Mouse (Mus musculus) heart, embryonic 12.5 days (tissue): ENCODE data around the gene Gas2l1. TPM values are rescaled to one million over a fixed set of nuclear protein-coding genes. Genes with fewer than 3 reads are reported as not detected.

Experiments
- ATAC-seq: fragments of 200-750 bp; cut with Nextera tagmentation; 2 replicates; pipeline ENCODE4 v1.8.0; 2017; ENCODE audit warnings: moderate TSS enrichment, moderate library complexity; ENCODE audit not compliant: insufficient number of reproducible peaks, low FRiP score
- H3K27ac ChIP-seq: fragments of 300-500 bp; sonication (generic); 2 replicates; pipeline ENCODE4 v1.5.1; 2016; ENCODE audit warnings: mild to moderate bottlenecking, moderate library complexity; ENCODE audit not compliant: poor library complexity, severe bottlenecking
- H3K27me3 ChIP-seq: fragments of 300-500 bp; sonication (generic); replicated peaks from 2 replicates; pipeline ENCODE4 v1.6.1; 2016; ENCODE audit warnings: mild to moderate bottlenecking, moderate library complexity
- H3K36me3 ChIP-seq: fragments of 300-500 bp; sonication (generic); 2 replicates; pipeline ENCODE4 v1.6.1; 2016; ENCODE audit warnings: mild to moderate bottlenecking, moderate library complexity
- H3K4me1 ChIP-seq: fragments of 300-500 bp; sonication (generic); replicated peaks from 2 replicates; pipeline ENCODE4 v1.6.1; 2016; ENCODE audit warnings: mild to moderate bottlenecking
- H3K4me2 ChIP-seq: fragments of 300-500 bp; sonication (generic); 2 replicates; pipeline ENCODE4 v1.6.1; 2016; ENCODE audit warnings: mild to moderate bottlenecking, moderate library complexity
- H3K4me3 ChIP-seq: fragments of 300-500 bp; sonication (generic); 2 replicates; pipeline ENCODE4 v1.5.1; 2016; ENCODE audit warnings: mild to moderate bottlenecking
- H3K9ac ChIP-seq: fragments of 300-500 bp; sonication (generic); 2 replicates; pipeline ENCODE4 v1.6.1; 2016; ENCODE audit warnings: mild to moderate bottlenecking, moderate library complexity
- H3K9me3 ChIP-seq: fragments of 300-500 bp; sonication (generic); replicated peaks from 2 replicates; pipeline ENCODE4 v1.6.1; 2016; ENCODE audit warnings: mild to moderate bottlenecking, moderate library complexity
- WGBS: fragments of 180-500 bp; shearing (Covaris S2); methylation state at CpG from one replicate; pipeline ENCODE4 v1.1.7; 2016; 5-methylcytosine and 5-hydroxymethylcytosine counted together
- polyA plus RNA-seq: library from polyadenylated mRNA; unstranded; fragments of >200 nt; fragmentation: Nextera tagmentation; extraction: Ambion mirVana; gene quantifications from 2 replicates; pipeline ENCODE4 v1.2.1, GENCODE M21; 2016

Gene Gas2l1
- polyA plus RNA-seq, 1 experiment from 2014 or later: 31.6 TPM

GRCm38 (mm10) chr11:5057064-5057463 lies 8.1 kb downstream of the Gas2l1 start:
- Histone ChIP-seq H3K9ac (no peak overlapping the region), H3K27me3 (peaks cover 70% of the 10 kb centered on the region), H3K36me3 (0 out of 2 replicates have a peak, but pooled peaks cover 8% of the 10 kb centered on the region), H3K4me3 (no peak overlapping the region), H3K4me2 (no peak overlapping the region), H3K9me3 (no peaks in the 10 kb centered on the region), H3K4me1 (peaks cover 41% of the 10 kb centered on the region), H3K27ac (no peak overlapping the region)
- 62% methylated on average over 8 of the region's 8 CpGs for whole genome bisulfite sequencing
- ATAC-seq: no peak

GRCm38 (mm10) chr11:5055945-5056938 lies 8.9 kb downstream of the Gas2l1 start:
- Histone ChIP-seq H3K27ac (no peak overlapping the region), H3K36me3 (0 out of 2 replicates have a peak, but pooled peaks cover 8% of the 10 kb centered on the region), H3K4me2 (no peak overlapping the region), H3K27me3 (peaks cover 64% of the 10 kb centered on the region), H3K4me1 (peaks cover 33% of the 10 kb centered on the region), H3K9me3 (no peaks in the 10 kb centered on the region), H3K4me3 (no peak overlapping the region), H3K9ac (no peak overlapping the region)
- no peak for ATAC-seq
- WGBS: 44% methylated on average over 23 of the region's 23 CpGs

- Histone ChIP-seq H3K4me2 (no peak overlapping the region), H3K36me3 (no peaks in the 10 kb centered on the region), H3K27me3 (peaks cover 50% of the 10 kb centered on the region), H3K9me3 (no peaks in the 10 kb centered on the region), H3K27ac (no peak overlapping the region), H3K4me3 (no peak overlapping the region), H3K9ac (no peak overlapping the region), H3K4me1 (peaks cover 27% of the 10 kb centered on the region)
- WGBS: 47% methylated on average over 6 of the region's 6 CpGs
- ATAC-seq: no peak
These were observed 10.3 kb downstream of the Gas2l1 start for GRCm38 (mm10) chr11:5054874-5055273.

- Histone ChIP-seq H3K9ac (no peak overlapping the region), H3K27me3 (peaks cover 43% of the 10 kb centered on the region), H3K27ac (no peak overlapping the region), H3K4me1 (peaks cover 20% of the 10 kb centered on the region), H3K36me3 (no peaks in the 10 kb centered on the region), H3K4me2 (no peak overlapping the region), H3K4me3 (no peak overlapping the region), H3K9me3 (no peaks in the 10 kb centered on the region)
- WGBS: 83% methylated on average over 14 of the region's 14 CpGs
- ATAC-seq: no peak
These were observed 11.0 kb downstream of the Gas2l1 start for GRCm38 (mm10) chr11:5054151-5054550.

- H3K27me3 ChIP-seq: peaks cover 25% of the 10 kb centered on the region
- 64% methylated on average over 10 of the region's 10 CpGs for WGBS
- no peaks in the 10 kb centered on the region for H3K9me3 ChIP-seq
- no peak for ATAC-seq
- no peak overlapping the region for H3K4me2 ChIP-seq
- H3K4me3 ChIP-seq: no peak overlapping the region
- H3K4me1 ChIP-seq: peaks cover 6% of the 10 kb centered on the region; the same call in 1 of the 2 replicates
- no peak overlapping the region for H3K9ac ChIP-seq
- H3K36me3 ChIP-seq: no peaks in the 10 kb centered on the region
- no peak overlapping the region for H3K27ac ChIP-seq
These were observed 12.8 kb downstream of the Gas2l1 start for GRCm38 (mm10) chr11:5052200-5052854.

- no peak overlapping the region for H3K9ac ChIP-seq
- H3K27ac ChIP-seq: no peak overlapping the region
- H3K4me2 ChIP-seq: no peak overlapping the region
- peaks cover 6% of the 10 kb centered on the region; the same call in 1 of the 2 replicates for H3K4me1 ChIP-seq
- ATAC-seq: no peak
- H3K4me3 ChIP-seq: no peak overlapping the region
- no peaks in the 10 kb centered on the region for H3K9me3 ChIP-seq
- H3K27me3 ChIP-seq: peaks cover 18% of the 10 kb centered on the region
- 79% methylated on average over 10 of the region's 10 CpGs for WGBS
- H3K36me3 ChIP-seq: no peaks in the 10 kb centered on the region
These were observed 13.5 kb downstream of the Gas2l1 start for GRCm38 (mm10) chr11:5051629-5052028.

- no peaks in the 10 kb centered on the region for H3K9me3 ChIP-seq
- H3K27ac ChIP-seq: no peak overlapping the region
- ATAC-seq: no peak
- no peak overlapping the region for H3K9ac ChIP-seq
- 42% methylated on average over 12 of the region's 12 CpGs for WGBS
- no peak overlapping the region for H3K4me3 ChIP-seq
- no peak overlapping the region for H3K4me2 ChIP-seq
- H3K36me3 ChIP-seq: peaks cover 18% of the 10 kb centered on the region
- peaks cover 7% of the 10 kb centered on the region for H3K4me1 ChIP-seq
- no peaks in the 10 kb centered on the region for H3K27me3 ChIP-seq
These were observed 18.7 kb downstream of the Gas2l1 start for GRCm38 (mm10) chr11:5046321-5046926.

- no peak for ATAC-seq
- H3K4me1 ChIP-seq: peaks cover 19% of the 10 kb centered on the region
- WGBS: 88% methylated on average over 8 of the region's 8 CpGs
- H3K9me3 ChIP-seq: no peaks in the 10 kb centered on the region
- H3K27ac ChIP-seq: no peak overlapping the region
- no peaks in the 10 kb centered on the region for H3K27me3 ChIP-seq
- H3K4me2 ChIP-seq: no peak overlapping the region
- no peak overlapping the region for H3K4me3 ChIP-seq
- H3K9ac ChIP-seq: no peak overlapping the region
- peaks cover 54% of the 10 kb centered on the region for H3K36me3 ChIP-seq
These were observed 22.3 kb downstream of the Gas2l1 start for GRCm38 (mm10) chr11:5042645-5043381.

GRCm38 (mm10) chr11:5041144-5041780 lies 23.9 kb downstream of the Gas2l1 start:
- no peak for ATAC-seq
- Histone ChIP-seq H3K4me1 (peaks cover 19% of the 10 kb centered on the region), H3K27me3 (no peaks in the 10 kb centered on the region), H3K4me3 (no peak overlapping the region), H3K9me3 (no peaks in the 10 kb centered on the region), H3K36me3 (peaks cover 66% of the 10 kb centered on the region), H3K27ac (no peak overlapping the region), H3K4me2 (no peak overlapping the region), H3K9ac (no peak overlapping the region)
- 48% methylated on average over 18 of the region's 18 CpGs for WGBS

- Histone ChIP-seq H3K4me2 (no peak overlapping the region), H3K4me1 (peaks cover 19% of the 10 kb centered on the region), H3K36me3 (peaks cover 73% of the 10 kb centered on the region), H3K9me3 (no peaks in the 10 kb centered on the region), H3K9ac (no peak overlapping the region), H3K27me3 (no peaks in the 10 kb centered on the region), H3K27ac (no peak overlapping the region), H3K4me3 (no peak overlapping the region)
- WGBS: 88% methylated on average over 5 of the region's 5 CpGs
- ATAC-seq: no peak
These were observed 24.5 kb downstream of the Gas2l1 start for GRCm38 (mm10) chr11:5040585-5040984.
